Mouse (Mus musculus) heart, embryonic 14.5 days (tissue): ENCODE results near the gene Rhbdl3. TPM values are rescaled to one million over a fixed set of nuclear protein-coding genes. Genes with fewer than 3 reads are reported as not detected.

Experiments
- ATAC-seq: fragments of 200-750 bp; cut with Nextera tagmentation; 2 replicates; pipeline ENCODE4 v1.8.0; 2017; ENCODE audit warnings: low read depth, moderate TSS enrichment; ENCODE audit not compliant: insufficient number of reproducible peaks, insufficient read depth, low FRiP score
- H3K27ac ChIP-seq, 2 experiments: fragments of 200-500 bp in 1 of 2; fragments of 300-500 bp in 1 of 2; sonication (generic) in 1 of 2; replicated peaks in 1 of 2; 2 replicates each; pipeline ENCODE4 v1.5.1; 2012 to 2014; ENCODE audit warnings: low read depth in 2 of 2, low read length in 2 of 2, control low read depth in 1 of 2, mild to moderate bottlenecking in 1 of 2, mixed read lengths in 1 of 2; ENCODE audit not compliant: control insufficient read depth in 1 of 2, insufficient read depth in 1 of 2
- H3K27me3 ChIP-seq: fragments of 300-500 bp; sonication (generic); 2 replicates; pipeline ENCODE4 v1.6.1; 2014; ENCODE audit warnings: mild to moderate bottlenecking, low read length, control low read depth; ENCODE audit not compliant: control insufficient read depth, insufficient read depth
- H3K36me3 ChIP-seq: fragments of 300-500 bp; sonication (generic); 2 replicates; pipeline ENCODE4 v1.6.1; 2014; ENCODE audit warnings: mild to moderate bottlenecking, control low read depth, low read length, mixed read lengths; ENCODE audit not compliant: control insufficient read depth, insufficient read depth
- H3K4me1 ChIP-seq, 2 experiments: fragments of 200-500 bp in 1 of 2; fragments of 300-500 bp in 1 of 2; sonication (generic) in 1 of 2; 2 replicates each; pipeline ENCODE4 v1.6.1; 2012 to 2014; ENCODE audit warnings: low read length in 2 of 2, control low read depth in 1 of 2, mixed read lengths in 1 of 2; ENCODE audit not compliant: control insufficient read depth in 2 of 2, insufficient read depth in 2 of 2
- H3K4me2 ChIP-seq: fragments of 300-500 bp; sonication (generic); 2 replicates; pipeline ENCODE4 v1.6.1; 2014; ENCODE audit warnings: mild to moderate bottlenecking, low read length
- H3K4me3 ChIP-seq, 2 experiments: fragments of 200-500 bp in 1 of 2; fragments of 300-500 bp in 1 of 2; sonication (generic) in 1 of 2; 2 replicates each; pipeline ENCODE4 v1.5.1; 2012 to 2014; ENCODE audit warnings: low read length in 2 of 2, mild to moderate bottlenecking in 2 of 2, control low read depth in 1 of 2, low read depth in 1 of 2, moderate library complexity in 1 of 2; ENCODE audit not compliant: control insufficient read depth in 1 of 2, insufficient read depth in 1 of 2
- H3K9ac ChIP-seq: fragments of 300-500 bp; sonication (generic); 2 replicates; pipeline ENCODE4 v1.6.1; 2014; ENCODE audit warnings: mild to moderate bottlenecking, low read length
- H3K9me3 ChIP-seq: fragments of 300-500 bp; sonication (generic); 2 replicates; pipeline ENCODE4 v1.6.1; 2016; ENCODE audit warnings: low read length, control low read depth; ENCODE audit not compliant: control insufficient read depth
- WGBS: fragments of 180-500 bp; shearing (Covaris S2); extraction: QIAGEN DNeasy Blood & Tissue Kit; methylation state at CpG from one replicate; pipeline ENCODE4 v1.1.7; 2014; 5-methylcytosine and 5-hydroxymethylcytosine counted together
- polyA plus RNA-seq: library from polyadenylated mRNA; unstranded; fragments of >200 nt; fragmentation: Nextera tagmentation; extraction: Ambion mirVana; gene quantifications from 2 replicates; pipeline ENCODE4 v1.2.1, GENCODE M21; 2014

Gene Rhbdl3
- polyA plus RNA-seq, 1 experiment from 2014 or later = 1.7 TPM

DNA sequence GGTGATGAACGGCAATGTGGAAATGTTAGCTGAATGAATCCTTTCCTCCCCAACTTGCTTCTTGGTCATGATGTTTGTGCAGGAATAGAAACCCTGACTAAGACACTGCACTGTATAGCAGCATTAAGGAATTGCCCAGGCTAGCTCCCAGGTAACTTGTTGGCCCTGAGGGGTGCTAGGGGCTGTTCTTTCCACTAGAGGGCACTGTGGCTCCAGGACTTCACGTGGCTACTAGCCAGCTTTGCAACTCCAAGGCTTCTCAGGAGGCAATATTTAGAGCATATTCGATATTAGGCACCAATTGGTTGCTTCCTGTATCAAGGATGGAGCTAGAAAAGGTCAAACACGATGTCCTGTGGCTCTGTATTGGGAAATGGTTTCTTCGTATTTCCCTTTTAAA lies 13.6 kb upstream of the Rhbdl3 start:
- Histone ChIP-seq H3K9me3 (peaks cover 6% of the 10 kb centered on the region), H3K9ac (no peak overlapping the region), H3K4me3 (no peak overlapping the region), H3K27ac (no peak overlapping the region), H3K4me1 (peaks cover 10 to 17% of the 10 kb centered on the region in 2 experiments), H3K4me2 (no peak overlapping the region), H3K36me3 (no peaks in the 10 kb centered on the region), H3K27me3 (no peaks in the 10 kb centered on the region; the same call in 1 of the 2 replicates)
- no peak for ATAC-seq
- 17% methylated on average over 5 of the region's 5 CpGs for WGBS

- WGBS = 4% methylated on average over 23 of the region's 23 CpGs
- Histone ChIP-seq H3K27me3 (no peaks in the 10 kb centered on the region; the same call in 1 of the 2 replicates), H3K36me3 (no peaks in the 10 kb centered on the region), H3K27ac (no peak overlapping the region), H3K4me1 (peaks cover 6 to 12% of the 10 kb centered on the region in 2 experiments), H3K4me2 (peak overlapping the region; percentile 61), H3K9me3 (peaks cover 6% of the 10 kb centered on the region), H3K4me3 (peak overlapping the region in 1 of 2 experiments; percentile 20; a peak in 2 of 4 replicates), H3K9ac (no peak overlapping the region)
- peak; percentile 69 for ATAC-seq
These were observed 10.8 kb upstream of the Rhbdl3 start for GRCm38 (mm10) chr11:80289701-80290445.

GRCm38 (mm10) chr11:80291004-80291403 lies 9.7 kb upstream of the Rhbdl3 start:
- 72% methylated on average over 2 of the region's 2 CpGs for WGBS
- H3K4me2 ChIP-seq = no peak overlapping the region
- H3K4me1 ChIP-seq = peaks cover 4 to 16% of the 10 kb centered on the region in 2 experiments; a peak in 2 of 4 replicates
- no peak overlapping the region for H3K4me3 ChIP-seq
- peaks cover 6% of the 10 kb centered on the region for H3K9me3 ChIP-seq
- ATAC-seq = no peak
- no peak overlapping the region for H3K9ac ChIP-seq
- no peaks in the 10 kb centered on the region for H3K36me3 ChIP-seq
- peaks cover 7% of the 10 kb centered on the region; the same call in 1 of the 2 replicates for H3K27me3 ChIP-seq
- H3K27ac ChIP-seq = no peak overlapping the region

- Histone ChIP-seq H3K9me3 (peaks cover 6% of the 10 kb centered on the region), H3K4me2 (no peak overlapping the region), H3K27me3 (peaks cover 21% of the 10 kb centered on the region), H3K4me3 (no peak overlapping the region), H3K27ac (no peak overlapping the region), H3K9ac (no peak overlapping the region), H3K4me1 (peaks cover 4 to 18% of the 10 kb centered on the region in 2 experiments; a peak in 2 of 4 replicates), H3K36me3 (no peaks in the 10 kb centered on the region)
- no peak for ATAC-seq
- WGBS = 60% methylated on average over 7 of the region's 7 CpGs
These were observed 8.2 kb upstream of the Rhbdl3 start for GRCm38 (mm10) chr11:80292463-80292862.

GRCm38 (mm10) chr11:80295066-80295465 lies 5.6 kb upstream of the Rhbdl3 start:
- peaks cover 47% of the 10 kb centered on the region for H3K27me3 ChIP-seq
- no peak overlapping the region for H3K4me3 ChIP-seq
- ATAC-seq = no peak
- H3K4me2 ChIP-seq = no peak overlapping the region
- H3K9me3 ChIP-seq = peaks cover 6% of the 10 kb centered on the region
- peaks cover 2 to 13% of the 10 kb centered on the region in 2 experiments; a peak in 2 of 4 replicates for H3K4me1 ChIP-seq
- no peak overlapping the region for H3K9ac ChIP-seq
- 15% methylated on average over 9 of the region's 9 CpGs for WGBS
- H3K27ac ChIP-seq = no peak overlapping the region
- no peaks in the 10 kb centered on the region for H3K36me3 ChIP-seq

GRCm38 (mm10) chr11:80295785-80296184 lies 4.9 kb upstream of the Rhbdl3 start:
- no peak overlapping the region for H3K4me2 ChIP-seq
- 6% methylated on average over 14 of the region's 14 CpGs for WGBS
- no peak overlapping the region for H3K4me3 ChIP-seq
- H3K27me3 ChIP-seq = peaks cover 52% of the 10 kb centered on the region
- ATAC-seq = no peak
- H3K9me3 ChIP-seq = peaks cover 6% of the 10 kb centered on the region
- no peaks in the 10 kb centered on the region for H3K36me3 ChIP-seq
- H3K9ac ChIP-seq = no peak overlapping the region
- H3K27ac ChIP-seq = no peak overlapping the region
- H3K4me1 ChIP-seq = peaks cover 0 to 13% of the 10 kb centered on the region in 2 experiments; a peak in 2 of 4 replicates

DNA sequence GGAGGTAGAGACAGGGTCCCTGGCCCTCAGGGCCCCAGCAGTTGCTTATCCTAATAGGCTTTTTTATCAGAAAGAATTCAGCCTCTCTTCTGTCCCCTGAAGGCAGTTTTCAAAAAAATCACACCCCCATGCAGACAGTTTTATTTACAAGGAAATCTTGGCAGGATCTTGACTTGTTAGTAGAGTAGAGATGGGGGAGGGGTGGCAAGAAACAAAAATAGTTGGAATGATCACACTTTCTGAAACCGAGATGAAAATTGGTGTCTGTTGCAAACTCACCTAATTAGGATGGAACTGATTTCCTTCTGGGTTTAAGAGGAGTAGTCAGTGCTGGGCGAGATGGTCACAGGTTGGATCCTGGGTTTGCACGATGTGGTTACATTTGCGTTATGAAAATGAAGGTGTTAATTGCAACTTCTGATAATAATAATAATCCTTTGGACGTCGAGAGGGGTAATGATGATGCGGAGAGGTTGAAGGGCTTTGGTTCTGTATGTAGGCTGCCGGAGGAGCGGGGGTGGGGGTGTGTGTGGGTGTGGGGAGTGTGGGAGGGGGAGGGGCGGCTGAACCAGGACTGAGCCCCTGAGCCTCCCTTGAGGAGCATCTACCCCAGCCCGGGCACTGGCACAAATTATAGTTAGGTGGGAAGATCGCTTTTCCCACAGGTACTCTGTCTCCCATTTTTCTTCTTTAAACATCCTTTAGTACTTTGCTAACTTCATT lies 1.0 kb upstream of the Rhbdl3 start:
- H3K4me1 ChIP-seq = peaks cover 2 to 26% of the 10 kb centered on the region in 2 experiments; a peak in 3 of 4 replicates
- H3K9me3 ChIP-seq = no peaks in the 10 kb centered on the region
- H3K4me3 ChIP-seq = no peak overlapping the region
- H3K27ac ChIP-seq = no peak overlapping the region
- ATAC-seq = no peak
- no peaks in the 10 kb centered on the region for H3K36me3 ChIP-seq
- peak overlapping the region; percentile 100 for H3K4me2 ChIP-seq
- H3K27me3 ChIP-seq = peaks cover 73% of the 10 kb centered on the region
- 7% methylated on average over 12 of the region's 12 CpGs for WGBS
- no peak overlapping the region for H3K9ac ChIP-seq
